Mouse (Mus musculus) cortical plate, adult 2 months (tissue): ENCODE measurements around the gene Tmem273. TPM values are rescaled to one million over a fixed set of nuclear protein-coding genes. Genes with fewer than 3 reads are reported as not detected.

Source experiments
- H3K27ac ChIP-seq: fragments of 200-500 bp; 2 replicates; pipeline ENCODE4 v1.5.1; 2012; ENCODE audit warnings: low read length, control low read depth, inconsistent platforms; ENCODE audit not compliant: insufficient read depth
- H3K4me1 ChIP-seq: fragments of 200-500 bp; 2 replicates; pipeline ENCODE4 v1.6.1; 2011; ENCODE audit warnings: low read length; ENCODE audit not compliant: control insufficient read depth, insufficient read depth
- H3K4me3 ChIP-seq: fragments of 200-500 bp; 2 replicates; pipeline ENCODE4 v1.5.1; 2011; ENCODE audit warnings: mild to moderate bottlenecking, low read length, control low read depth; ENCODE audit not compliant: insufficient read depth
- CTCF ChIP-seq: fragments of 200-500 bp; IDR thresholded peaks from 2 replicates; pipeline ENCODE4 v1.5.1; 2011; ENCODE audit warnings: mild to moderate bottlenecking, control low read depth, low read length; ENCODE audit not compliant: insufficient read depth; ENCODE audit errors: extremely low read depth
- POLR2A ChIP-seq: fragments of 200-500 bp; IDR thresholded peaks from 2 replicates; pipeline ENCODE4 v1.6.1; 2011; ENCODE audit warnings: mild to moderate bottlenecking, low read length, control low read depth; ENCODE audit not compliant: insufficient read depth; ENCODE audit errors: extremely low read depth
- polyA plus RNA-seq: library from polyadenylated mRNA; depleted of rRNA; stranded (reverse); fragments of >200 nt; gene quantifications from 2 replicates; pipeline ENCODE4 v1.2.3, GENCODE M21; 2012

The Tmem273 gene
- polyA plus RNA-seq, 1 experiment = 2.2 TPM

DNA sequence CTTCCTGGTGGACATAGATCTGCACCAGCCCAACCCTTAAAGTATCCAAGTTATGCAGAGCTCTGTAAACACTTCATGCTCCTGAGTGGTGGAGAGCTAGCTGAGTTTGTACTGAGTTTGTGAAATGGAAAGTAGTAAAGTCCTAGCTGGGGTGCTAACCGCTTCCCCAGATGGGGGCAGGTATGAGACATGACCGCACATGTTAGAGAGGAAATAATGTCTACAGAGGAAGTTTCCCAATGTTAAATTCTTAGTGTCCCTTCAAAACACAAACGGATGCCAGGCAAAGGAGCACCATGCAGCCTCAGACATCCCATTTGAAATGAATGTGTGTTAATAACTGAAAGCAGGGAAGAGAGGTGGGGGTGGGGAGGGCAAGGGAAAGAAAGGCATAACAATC lies 38.1 kb downstream of the Tmem273 start:
- Histone ChIP-seq H3K4me1 (peaks cover 6% of the 10 kb centered on the region), H3K27ac (no peak overlapping the region), H3K4me3 (no peak overlapping the region)
- TF ChIP-seq POLR2A (no peak), CTCF (no peak)

GRCm38 (mm10) chr14:32824267-32825150 lies 38.7 kb downstream of the Tmem273 start:
- no peak for TF ChIP-seq POLR2A
- TF ChIP-seq CTCF = no peak
- no peak overlapping the region for H3K27ac ChIP-seq
- H3K4me3 ChIP-seq = no peak overlapping the region

DNA sequence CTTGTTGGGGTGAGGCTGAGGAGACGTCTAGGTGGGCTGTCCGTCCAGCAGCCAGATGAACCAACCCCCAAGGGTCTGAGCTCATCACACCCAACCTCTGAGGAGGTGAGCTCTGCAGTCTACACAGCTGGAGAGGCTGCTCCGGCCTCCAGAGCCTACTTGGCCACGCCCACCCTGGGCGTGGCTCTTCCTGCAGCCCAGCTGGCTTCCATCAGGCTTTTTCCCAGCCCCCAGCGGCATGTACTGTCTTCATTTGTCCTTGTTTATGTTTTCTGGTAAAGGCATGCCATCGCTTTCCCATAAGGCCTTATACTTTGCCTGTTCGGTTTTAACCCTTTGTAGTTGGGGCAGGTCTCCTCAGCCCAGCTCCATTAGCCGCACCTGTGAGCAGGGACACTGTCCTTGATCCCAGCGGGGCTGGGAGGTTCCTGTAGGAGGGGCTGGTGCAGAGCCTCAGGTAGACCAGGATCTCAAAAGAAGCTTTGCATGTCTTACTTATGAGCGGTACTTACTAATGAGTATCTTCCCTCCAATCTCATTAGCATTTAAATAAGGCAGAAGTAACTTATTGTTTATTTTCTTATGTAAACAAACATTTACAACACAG lies 39.8 kb downstream of the Tmem273 start:
- Histone ChIP-seq H3K4me1 (peaks cover 6% of the 10 kb centered on the region), H3K27ac (no peak overlapping the region), H3K4me3 (no peak overlapping the region)
- TF ChIP-seq CTCF (no peak), POLR2A (no peak)

More at GRCm38 (mm10) chr14:32824267-32825150, 38.7 kb downstream of the Tmem273 start:
- peaks cover 6% of the 10 kb centered on the region for H3K4me1 ChIP-seq

- Histone ChIP-seq H3K4me1 (peaks cover 6% of the 10 kb centered on the region), H3K4me3 (no peak overlapping the region), H3K27ac (no peak overlapping the region)
- no peak for TF ChIP-seq POLR2A
- no peak for TF ChIP-seq CTCF
Measured at GRCm38 (mm10) chr14:32827165-32827564, 41.4 kb downstream of the Tmem273 start.

GRCm38 (mm10) chr14:32827994-32828650 lies 42.4 kb downstream of the Tmem273 start:
- Histone ChIP-seq H3K4me1 (peaks cover 6% of the 10 kb centered on the region), H3K27ac (no peak overlapping the region), H3K4me3 (no peak overlapping the region)
- no peak for TF ChIP-seq POLR2A

GRCm38 (mm10) chr14:32833847-32834246 lies 48.1 kb downstream of the Tmem273 start, which contains the start of gene Fam170b:
Gene Fam170b (plus strand): TSS chr14:32833962.
- H3K4me3 ChIP-seq = no peak within 1 kb of the TSS
- no peak for TF ChIP-seq CTCF
- TF ChIP-seq POLR2A = no peak
- H3K27ac ChIP-seq = no peak within 1 kb of the TSS
- no peaks in the 10 kb centered on the region for H3K4me1 ChIP-seq

DNA sequence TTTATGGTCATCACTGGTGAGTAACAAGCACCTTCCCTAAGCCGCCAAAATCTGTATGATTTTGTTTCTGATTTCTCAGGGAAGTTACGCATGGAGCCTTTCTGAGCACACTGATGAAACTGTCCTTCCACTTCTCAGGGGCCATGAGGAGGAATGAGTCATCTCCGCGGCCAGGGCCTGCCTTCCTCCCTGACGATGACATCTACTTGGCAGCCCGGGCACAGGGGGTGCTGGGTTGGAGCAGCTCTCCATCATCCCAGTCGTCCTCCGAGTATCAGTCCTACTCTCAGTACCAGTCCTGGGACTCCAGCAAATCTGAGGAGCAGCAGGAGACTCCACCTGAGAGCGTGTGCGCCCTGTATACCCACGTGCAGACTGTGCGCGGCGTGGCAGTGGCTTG lies 49.4 kb downstream of the Tmem273 start:
- Histone ChIP-seq H3K4me3 (no peak overlapping the region), H3K4me1 (no peaks in the 10 kb centered on the region), H3K27ac (no peak overlapping the region)
- TF ChIP-seq POLR2A (no peak), CTCF (no peak)

DNA sequence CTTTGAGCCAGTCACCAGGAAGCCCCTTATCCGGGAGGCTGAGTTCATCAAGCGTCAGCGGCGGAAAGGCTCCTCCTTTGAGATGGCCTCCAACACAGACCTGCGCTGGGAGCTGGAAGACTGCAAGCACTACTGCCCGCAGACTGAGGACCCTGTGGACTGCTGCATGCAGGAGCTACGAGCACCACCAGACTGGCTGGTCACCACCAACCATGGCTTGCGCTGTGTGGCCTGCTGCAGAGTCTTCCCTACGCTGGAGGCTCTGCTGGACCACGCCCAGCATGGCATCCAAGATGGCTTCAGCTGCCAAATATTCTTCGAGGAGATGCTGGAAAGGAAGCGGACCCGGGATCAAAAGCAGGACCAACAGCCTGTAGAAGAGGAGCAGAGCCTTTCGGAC lies 49.8 kb downstream of the Tmem273 start:
- TF ChIP-seq CTCF = no peak
- Histone ChIP-seq H3K4me3 (no peak overlapping the region), H3K4me1 (no peaks in the 10 kb centered on the region), H3K27ac (no peak overlapping the region)

DNA sequence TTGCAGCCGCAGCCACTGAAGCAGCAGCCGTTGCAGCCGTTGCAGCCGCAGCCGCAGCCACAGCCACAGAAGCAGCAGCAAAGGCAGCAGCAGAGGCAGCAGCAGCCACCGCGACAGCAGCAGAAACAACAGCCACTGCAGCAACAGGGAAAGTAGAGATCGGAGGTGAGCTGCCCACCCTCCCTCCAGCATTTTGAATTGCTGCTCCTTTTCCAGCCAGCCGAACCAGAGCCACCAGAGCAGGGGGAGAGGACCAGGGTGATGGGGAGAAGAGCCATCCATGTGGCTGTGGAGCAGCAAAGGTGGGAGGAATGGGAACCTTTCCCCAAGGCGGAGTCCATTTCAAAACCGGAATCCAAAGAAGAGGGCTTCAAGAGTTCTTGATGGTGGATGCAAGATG lies 50.4 kb downstream of the Tmem273 start:
- H3K4me1 ChIP-seq = no peaks in the 10 kb centered on the region
- H3K27ac ChIP-seq = no peak overlapping the region
- no peak overlapping the region for H3K4me3 ChIP-seq
- TF ChIP-seq POLR2A (no peak), CTCF (no peak)

DNA sequence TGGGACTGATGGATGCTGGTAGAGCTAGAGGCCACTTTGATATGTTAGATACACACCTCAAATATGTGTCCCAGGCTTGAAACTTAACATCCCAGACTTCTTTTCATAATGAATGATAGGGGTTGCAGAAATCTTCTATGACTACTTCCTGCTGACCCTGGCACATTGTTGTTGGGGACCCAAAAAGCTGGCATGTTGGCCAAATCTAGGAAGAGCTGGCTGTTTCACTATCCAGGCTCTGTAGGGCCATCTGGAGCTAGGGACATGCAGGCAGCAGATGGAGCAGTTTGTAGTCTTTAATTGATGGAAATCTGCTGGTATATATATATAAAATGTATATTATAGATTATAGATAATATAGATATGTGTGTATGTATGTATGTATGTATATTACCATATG lies 56.3 kb downstream of the Tmem273 start:
- no peak overlapping the region for H3K4me3 ChIP-seq
- H3K27ac ChIP-seq = no peak overlapping the region
- no peaks in the 10 kb centered on the region for H3K4me1 ChIP-seq
- TF ChIP-seq CTCF (no peak), POLR2A (no peak)

GRCm38 (mm10) chr14:32854059-32854458 lies 68.3 kb downstream of the Tmem273 start:
- Histone ChIP-seq H3K27ac (no peak overlapping the region), H3K4me3 (no peak overlapping the region), H3K4me1 (no peaks in the 10 kb centered on the region)
- TF ChIP-seq CTCF (no peak), POLR2A (no peak)
